Mouse (Mus musculus) forebrain, embryonic 12.5 days (tissue): Measurements from ENCODE around the gene Gsdma3. TPM values are rescaled to one million over a fixed set of nuclear protein-coding genes. Genes with fewer than 3 reads are reported as not detected.
A peak's percentile ranks its signal among the peaks of the same experiment; 100 is the strongest.

Experiments
- ATAC-seq: fragments of 200-750 bp; cut with Nextera tagmentation; 2 replicates; pipeline ENCODE4 v1.8.0; 2017; ENCODE audit warnings: moderate TSS enrichment; ENCODE audit not compliant: low FRiP score
- H3K27ac ChIP-seq: fragments of 300-500 bp; sonication (generic); 2 replicates; pipeline ENCODE4 v1.5.1; 2016; ENCODE audit warnings: mild to moderate bottlenecking
- H3K27me3 ChIP-seq: fragments of 300-500 bp; sonication (generic); 2 replicates; pipeline ENCODE4 v1.6.1; 2016; ENCODE audit warnings: mild to moderate bottlenecking
- H3K36me3 ChIP-seq: fragments of 300-500 bp; sonication (generic); replicated peaks from 2 replicates; pipeline ENCODE4 v1.6.1; 2016; ENCODE audit warnings: mild to moderate bottlenecking
- H3K4me1 ChIP-seq: fragments of 300-500 bp; sonication (generic); 2 replicates; pipeline ENCODE4 v1.6.1; 2016
- H3K4me2 ChIP-seq: fragments of 300-500 bp; sonication (generic); 2 replicates; pipeline ENCODE4 v1.6.1; 2016; ENCODE audit warnings: mild to moderate bottlenecking, moderate library complexity
- H3K4me3 ChIP-seq: fragments of 300-500 bp; sonication (generic); replicated peaks from 2 replicates; pipeline ENCODE4 v1.5.1; 2016; ENCODE audit warnings: mild to moderate bottlenecking
- H3K9ac ChIP-seq: fragments of 300-500 bp; sonication (generic); 2 replicates; pipeline ENCODE4 v1.6.1; 2016; ENCODE audit warnings: mild to moderate bottlenecking
- H3K9me3 ChIP-seq: fragments of 300-500 bp; sonication (generic); 2 replicates; pipeline ENCODE4 v1.6.1; 2016
- WGBS: fragments of 180-500 bp; shearing (Covaris S2); methylation state at CpG from one replicate; pipeline ENCODE4 v1.1.7; 2016; 5-methylcytosine and 5-hydroxymethylcytosine counted together
- polyA plus RNA-seq: library from polyadenylated mRNA; unstranded; fragments of >200 nt; fragmentation: Nextera tagmentation; extraction: Ambion mirVana; gene quantifications from 2 replicates; pipeline ENCODE4 v1.2.1, GENCODE M21; 2016

Gene Gsdma3
- polyA plus RNA-seq, 1 experiment from 2014 or later = not detected

DNA sequence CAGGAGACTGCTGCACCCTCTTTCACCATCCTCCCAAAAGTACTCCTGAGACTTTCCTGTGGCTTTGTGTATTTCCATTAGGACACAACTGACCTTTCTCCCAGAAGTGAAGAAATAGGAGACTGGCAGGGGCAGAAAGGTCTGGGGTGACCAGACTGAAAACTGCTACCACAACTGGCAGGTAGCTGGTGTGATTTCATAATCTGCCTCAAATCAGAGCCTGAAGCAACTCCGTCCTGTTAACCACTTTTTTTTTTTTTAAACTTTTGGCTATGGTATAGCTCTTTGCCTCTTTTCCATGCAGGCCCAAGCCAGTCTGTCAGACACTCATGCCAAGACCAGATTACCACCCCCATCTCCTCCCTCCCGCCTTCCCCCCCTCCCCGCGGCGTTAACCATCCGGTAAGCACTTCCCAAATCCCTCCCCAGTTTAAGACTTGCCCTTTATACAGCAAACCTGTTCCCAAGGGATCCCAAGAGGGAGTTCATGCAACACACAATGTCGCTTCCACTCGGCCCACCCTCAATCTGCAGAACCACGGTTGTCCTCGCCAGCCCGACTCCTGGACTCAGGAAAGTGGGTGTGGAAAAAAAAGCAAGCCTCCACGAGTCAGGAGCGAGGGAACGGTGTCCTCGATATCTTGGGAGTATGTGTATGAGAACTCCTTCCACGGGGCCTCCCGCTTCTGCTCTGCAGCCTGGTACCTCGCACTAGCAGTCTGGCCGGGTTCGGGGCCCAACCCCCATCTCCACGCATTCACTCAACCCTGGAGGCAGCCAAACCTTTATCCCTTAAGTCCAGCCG, 39.9 kb upstream of the Gsdma3 start:
- H3K9me3 ChIP-seq = no peaks in the 10 kb centered on the region
- 2% methylated on average over 22 of the region's 22 CpGs for WGBS
- peak overlapping the region; percentile 84 for H3K9ac ChIP-seq
- ATAC-seq = peak; percentile 19; the same call in 1 of the 2 replicates
- H3K27ac ChIP-seq = peak overlapping the region; percentile 86
- peaks cover 8% of the 10 kb centered on the region; the same call in 1 of the 2 replicates for H3K27me3 ChIP-seq
- H3K36me3 ChIP-seq = peaks cover 29% of the 10 kb centered on the region
- H3K4me3 ChIP-seq = peak overlapping the region; percentile 77
- peaks cover 33% of the 10 kb centered on the region for H3K4me1 ChIP-seq
- H3K4me2 ChIP-seq = peak overlapping the region; percentile 88

- Histone ChIP-seq H3K9me3 (no peaks in the 10 kb centered on the region), H3K4me3 (peak within 1 kb of the TSS; percentile 77), H3K9ac (peak within 1 kb of the TSS; percentile 84), H3K27me3 (peaks cover 9% of the 10 kb centered on the region; the same call in 1 of the 2 replicates), H3K27ac (peak within 1 kb of the TSS; percentile 86), H3K4me1 (peaks cover 33% of the 10 kb centered on the region), H3K36me3 (peaks cover 22% of the 10 kb centered on the region), H3K4me2 (peak within 1 kb of the TSS; percentile 88)
- peak; percentile 97 for ATAC-seq
- WGBS = under 1% methylated on average over 49 of the region's 49 CpGs
Measured at GRCm38 (mm10) chr11:98586892-98587563, 39.1 kb upstream of the Gsdma3 start, which contains the start of gene Ormdl3. Gene Ormdl3, minus strand, starts transcription at chr11:98587368.

DNA sequence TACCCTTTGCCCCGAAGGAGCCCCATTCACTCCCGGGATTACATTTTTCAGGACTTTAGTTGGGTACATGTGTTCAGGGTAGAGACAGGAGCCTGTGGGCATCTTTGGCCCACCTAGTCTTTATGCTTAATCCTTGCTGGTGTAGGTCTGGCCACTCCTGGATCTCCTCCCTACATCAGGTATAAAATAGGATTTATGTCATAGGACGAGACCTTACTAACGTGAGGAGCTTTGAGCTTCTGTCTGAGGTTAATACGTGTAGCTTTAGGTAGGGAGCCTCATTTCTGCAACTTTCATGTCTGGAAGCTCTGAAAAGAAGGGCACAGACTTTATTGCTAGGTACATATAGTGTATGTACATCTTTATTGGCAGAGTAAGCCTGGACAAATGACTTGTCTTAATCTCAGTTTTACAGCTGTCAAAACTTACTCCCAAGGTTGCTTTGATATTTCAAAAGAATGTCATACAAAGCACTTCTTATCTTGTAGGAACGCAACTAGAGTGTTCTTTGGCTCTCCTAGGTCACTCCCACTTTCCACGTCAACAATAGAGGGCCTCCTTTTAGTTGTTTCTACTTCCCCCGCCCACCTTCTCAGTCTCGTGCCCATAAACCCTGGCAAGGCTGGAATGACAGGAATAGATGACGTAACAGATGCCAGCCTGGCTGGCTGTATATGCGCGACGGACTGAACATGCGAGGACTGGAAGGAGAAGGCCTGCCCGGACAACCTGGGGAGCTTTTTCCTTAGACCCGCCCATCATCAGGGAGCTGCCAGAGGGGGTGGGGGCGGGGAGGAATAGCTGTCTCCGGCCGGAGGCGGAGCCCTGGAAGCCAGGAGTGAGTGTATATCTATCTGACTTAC, 38.2 kb upstream of the Gsdma3 start:
- Histone ChIP-seq H3K9me3 (no peaks in the 10 kb centered on the region), H3K27me3 (peaks cover 12% of the 10 kb centered on the region; the same call in 1 of the 2 replicates), H3K27ac (peak overlapping the region; percentile 86; the same call in 1 of the 2 replicates), H3K4me2 (peak overlapping the region; percentile 88), H3K4me1 (peaks cover 33% of the 10 kb centered on the region), H3K4me3 (peak overlapping the region; percentile 77), H3K9ac (peak overlapping the region; percentile 84), H3K36me3 (peaks cover 13% of the 10 kb centered on the region)
- ATAC-seq = peak; percentile 12; the same call in 1 of the 2 replicates
- 5% methylated on average over 20 of the region's 20 CpGs for WGBS

- Histone ChIP-seq H3K9ac (no peak overlapping the region), H3K27me3 (peaks cover 12% of the 10 kb centered on the region; the same call in 1 of the 2 replicates), H3K9me3 (no peaks in the 10 kb centered on the region), H3K36me3 (peaks cover 3% of the 10 kb centered on the region; the same call in 1 of the 2 replicates), H3K27ac (no peak overlapping the region), H3K4me2 (no peak overlapping the region), H3K4me1 (peaks cover 33% of the 10 kb centered on the region), H3K4me3 (no peak overlapping the region)
- WGBS = 69% methylated on average over 6 of the region's 6 CpGs
- no peak for ATAC-seq
Measured at GRCm38 (mm10) chr11:98588833-98589281, 37.3 kb upstream of the Gsdma3 start.

DNA sequence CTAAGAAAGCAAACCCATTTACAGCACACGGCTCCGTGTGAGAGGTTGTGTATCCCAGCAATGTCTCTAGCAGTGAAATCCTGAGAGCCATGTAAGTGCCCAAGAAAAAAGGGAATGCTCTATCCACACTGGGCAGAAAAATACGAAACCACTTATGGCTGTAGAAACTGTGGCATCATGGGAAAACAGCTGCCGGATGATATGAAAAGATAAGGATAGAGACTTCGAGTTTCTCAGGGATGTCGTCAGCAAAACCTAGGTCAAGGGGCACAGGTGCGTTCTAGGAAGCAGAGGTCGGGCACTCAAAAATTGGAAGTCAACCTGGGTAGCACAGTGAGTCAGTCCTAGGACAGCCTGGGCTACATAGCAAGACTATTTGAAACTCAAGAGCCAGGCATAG, 36.9 kb upstream of the Gsdma3 start:
- H3K27ac ChIP-seq = no peak overlapping the region
- 85% methylated on average over 8 of the region's 8 CpGs for WGBS
- H3K36me3 ChIP-seq = no peaks in the 10 kb centered on the region
- peaks cover 12% of the 10 kb centered on the region; the same call in 1 of the 2 replicates for H3K27me3 ChIP-seq
- no peak overlapping the region for H3K9ac ChIP-seq
- H3K4me1 ChIP-seq = peaks cover 33% of the 10 kb centered on the region
- H3K4me3 ChIP-seq = no peak overlapping the region
- no peak for ATAC-seq
- H3K9me3 ChIP-seq = no peaks in the 10 kb centered on the region
- no peak overlapping the region for H3K4me2 ChIP-seq

GRCm38 (mm10) chr11:98590548-98591445, 35.4 kb upstream of the Gsdma3 start:
- no peak for ATAC-seq
- no peaks in the 10 kb centered on the region for H3K9me3 ChIP-seq
- no peak overlapping the region for H3K9ac ChIP-seq
- no peak overlapping the region for H3K27ac ChIP-seq
- peaks cover 12% of the 10 kb centered on the region; the same call in 1 of the 2 replicates for H3K27me3 ChIP-seq
- H3K4me1 ChIP-seq = peaks cover 20% of the 10 kb centered on the region
- WGBS = 81% methylated on average over 19 of the region's 19 CpGs
- H3K36me3 ChIP-seq = no peaks in the 10 kb centered on the region
- H3K4me2 ChIP-seq = no peak overlapping the region
- no peak overlapping the region for H3K4me3 ChIP-seq

GRCm38 (mm10) chr11:98595021-98595420, 31.1 kb upstream of the Gsdma3 start:
- WGBS = 77% methylated on average over 6 of the region's 6 CpGs
- Histone ChIP-seq H3K4me2 (no peak overlapping the region), H3K4me3 (no peak overlapping the region), H3K27me3 (peaks cover 26% of the 10 kb centered on the region), H3K4me1 (no peaks in the 10 kb centered on the region), H3K9ac (no peak overlapping the region), H3K9me3 (no peaks in the 10 kb centered on the region), H3K36me3 (no peaks in the 10 kb centered on the region), H3K27ac (no peak overlapping the region)
- ATAC-seq = no peak

GRCm38 (mm10) chr11:98595473-98595872, 30.7 kb upstream of the Gsdma3 start:
- Histone ChIP-seq H3K4me1 (no peaks in the 10 kb centered on the region), H3K4me3 (no peak overlapping the region), H3K27me3 (peaks cover 30% of the 10 kb centered on the region), H3K9ac (no peak overlapping the region), H3K9me3 (no peaks in the 10 kb centered on the region), H3K36me3 (no peaks in the 10 kb centered on the region), H3K4me2 (no peak overlapping the region), H3K27ac (no peak overlapping the region)
- no peak for ATAC-seq
- 86% methylated on average over 10 of the region's 10 CpGs for whole genome bisulfite sequencing

DNA sequence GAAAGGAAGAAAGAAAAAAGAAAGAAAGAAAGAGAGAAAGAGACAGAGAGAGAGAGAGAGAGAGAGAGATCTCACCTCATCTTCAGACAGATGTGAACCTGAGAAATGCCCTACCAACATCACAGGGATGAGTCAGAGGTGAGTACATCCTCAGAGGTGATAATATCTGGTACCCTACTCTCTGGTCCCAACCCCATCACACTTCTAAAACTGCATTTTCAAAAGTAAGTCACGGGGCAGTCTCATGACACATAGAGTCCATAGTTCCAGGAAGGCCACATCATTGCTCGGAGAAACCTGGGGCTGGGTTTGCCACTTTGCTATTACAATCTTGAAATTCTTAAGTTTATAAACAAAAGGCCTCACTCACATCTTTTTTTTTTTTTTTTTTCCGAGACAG, 30.2 kb upstream of the Gsdma3 start:
- H3K27ac ChIP-seq = no peak overlapping the region
- WGBS = 80% methylated on average over 3 of the region's 3 CpGs
- H3K4me2 ChIP-seq = no peak overlapping the region
- H3K9ac ChIP-seq = no peak overlapping the region
- ATAC-seq = no peak
- no peaks in the 10 kb centered on the region for H3K9me3 ChIP-seq
- H3K27me3 ChIP-seq = peaks cover 34% of the 10 kb centered on the region
- no peak overlapping the region for H3K4me3 ChIP-seq
- H3K4me1 ChIP-seq = no peaks in the 10 kb centered on the region
- no peaks in the 10 kb centered on the region for H3K36me3 ChIP-seq

- WGBS = 38% methylated on average over 5 of the region's 6 CpGs
- Histone ChIP-seq H3K4me2 (no peak overlapping the region), H3K9ac (no peak overlapping the region), H3K9me3 (no peaks in the 10 kb centered on the region), H3K4me1 (peaks cover 5% of the 10 kb centered on the region), H3K27me3 (peaks cover 37% of the 10 kb centered on the region), H3K36me3 (no peaks in the 10 kb centered on the region), H3K27ac (no peak overlapping the region), H3K4me3 (no peak overlapping the region)
- no peak for ATAC-seq
Measured at GRCm38 (mm10) chr11:98597363-98597762, 28.8 kb upstream of the Gsdma3 start.

- WGBS = 91% methylated on average over 8 of the region's 8 CpGs
- Histone ChIP-seq H3K9me3 (no peaks in the 10 kb centered on the region), H3K4me1 (peaks cover 8% of the 10 kb centered on the region), H3K4me2 (no peak within 1 kb of the TSS), H3K9ac (peak within 1 kb of the TSS; percentile 25; the same call in 1 of the 2 replicates), H3K27ac (no peak within 1 kb of the TSS), H3K4me3 (no peak within 1 kb of the TSS), H3K36me3 (no peaks in the 10 kb centered on the region), H3K27me3 (peaks cover 34% of the 10 kb centered on the region)
- ATAC-seq = no peak
Measured at GRCm38 (mm10) chr11:98597991-98598390, 28.2 kb upstream of the Gsdma3 start, which contains the start of gene Lrrc3c. Gene Lrrc3c, plus strand, starts transcription at chr11:98598291.
